Mouse (Mus musculus): ENCODE data around the gene Ankrd13b.

DNA sequence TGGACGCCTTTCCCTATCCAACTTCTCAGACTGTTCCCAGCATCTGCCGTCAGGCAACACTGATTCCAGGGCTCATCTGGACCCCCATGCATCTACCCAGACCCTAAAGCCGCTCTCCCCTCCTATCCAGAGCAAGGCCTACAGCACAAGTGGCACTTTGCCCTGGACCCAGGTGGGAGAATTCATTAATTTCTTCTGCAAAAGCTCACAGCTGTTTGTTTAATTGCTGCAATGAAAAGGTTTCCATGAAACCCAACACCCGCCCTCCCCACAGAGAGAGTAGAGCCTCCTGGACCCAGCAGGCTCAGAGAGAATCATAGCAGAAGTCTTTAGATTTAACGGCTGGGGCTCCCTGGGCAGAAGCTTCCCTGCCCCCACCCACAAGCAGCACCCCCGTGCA, 4.2 kb downstream of the Ankrd13b start:
- TF ChIP-seq CTCF (IDR thresholded peaks at IDR 0.05; ENCODE audit: borderline replicate concordance, extremely low read depth, insufficient read depth, insufficient read length), result no peak
- TF ChIP-seq POLR2A (IDR thresholded peaks at IDR 0.05; ENCODE audit: borderline replicate concordance, extremely low read depth, insufficient read depth, insufficient read length, poor library complexity, severe bottlenecking), result no peak
